Mouse (Mus musculus): Measurements from ENCODE around the gene Hspa5. TPM values are rescaled to one million over a fixed set of nuclear protein-coding genes. Genes with fewer than 3 reads are reported as not detected.
"Not testable (repeated sequence)": the region's sequence is repeated elsewhere in the genome, so short reads cannot be mapped to it uniquely, and the experiment has no call there.

The Hspa5 gene
- polyA plus RNA-seq, 1 experiment from 2014 or later, result 970 TPM

- peaks cover 54% of the 10 kb centered on the region for H3K36me3 ChIP-seq
- peak overlapping the region; percentile 92 for H3K4me3 ChIP-seq
- H3K4me1 ChIP-seq, result peaks cover 38% of the 10 kb centered on the region
- peak overlapping the region; percentile 52 for H3K4me2 ChIP-seq
- H3K9me3 ChIP-seq, result no peaks in the 10 kb centered on the region
- no peak overlapping the region for H3K27ac ChIP-seq
- 81% methylated on average over 4 of the region's 4 CpGs for WGBS
- no peaks in the 10 kb centered on the region for H3K27me3 ChIP-seq
- no peak overlapping the region for H3K9ac ChIP-seq
- ATAC-seq (ENCODE audit: insufficient number of reproducible peaks, low FRiP score, low TSS enrichment, low read depth), result no peak
Measured at GRCm38 (mm10) chr2:34773673-34774072, 1.9 kb downstream of the Hspa5 start.

- no peak for ATAC-seq (ENCODE audit: insufficient number of reproducible peaks, low FRiP score, low TSS enrichment, low read depth)
- Histone ChIP-seq H3K4me3 (peak overlapping the region; percentile 92), H3K27me3 (no peaks in the 10 kb centered on the region), H3K27ac (no peak overlapping the region), H3K36me3 (peaks cover 62% of the 10 kb centered on the region), H3K4me1 (peaks cover 38% of the 10 kb centered on the region), H3K9me3 (no peaks in the 10 kb centered on the region), H3K4me2 (peak overlapping the region; percentile 52), H3K9ac (no peak overlapping the region)
- WGBS, result 85% methylated on average over 6 of the region's 6 CpGs
Measured at GRCm38 (mm10) chr2:34774493-34774892, 2.7 kb downstream of the Hspa5 start.

GRCm38 (mm10) chr2:34777237-34777868, 5.6 kb downstream of the Hspa5 start:
- H3K4me2 ChIP-seq, result no peak overlapping the region
- WGBS, result 54% methylated on average over 1 of the region's 1 CpGs
- no peak overlapping the region for H3K4me3 ChIP-seq
- H3K27me3 ChIP-seq, result no peaks in the 10 kb centered on the region
- no peak overlapping the region for H3K27ac ChIP-seq
- no peak overlapping the region for H3K9ac ChIP-seq
- no peak for ATAC-seq (ENCODE audit: insufficient number of reproducible peaks, low FRiP score, low TSS enrichment, low read depth)
- H3K4me1 ChIP-seq, result peaks cover 35% of the 10 kb centered on the region
- H3K9me3 ChIP-seq, result no peaks in the 10 kb centered on the region
- H3K36me3 ChIP-seq, result peaks cover 81% of the 10 kb centered on the region

- Histone ChIP-seq H3K4me3 (no peak overlapping the region), H3K27me3 (no peaks in the 10 kb centered on the region), H3K36me3 (peaks cover 81% of the 10 kb centered on the region), H3K9me3 (no peaks in the 10 kb centered on the region), H3K4me1 (no peaks in the 10 kb centered on the region), H3K4me2 (no peak overlapping the region), H3K27ac (no peak overlapping the region), H3K9ac (no peak overlapping the region)
- 91% methylated on average over 14 of the region's 14 CpGs for WGBS
- ATAC-seq (ENCODE audit: insufficient number of reproducible peaks, low FRiP score, low TSS enrichment, low read depth), result no peak
Measured at GRCm38 (mm10) chr2:34783064-34784020, 11.6 kb downstream of the Hspa5 start.

- Histone ChIP-seq H3K9ac (no peak overlapping the region), H3K9me3 (no peaks in the 10 kb centered on the region), H3K36me3 (peaks cover 77% of the 10 kb centered on the region), H3K4me3 (no peak overlapping the region), H3K27ac (no peak overlapping the region), H3K4me2 (no peak overlapping the region), H3K4me1 (no peaks in the 10 kb centered on the region), H3K27me3 (no peaks in the 10 kb centered on the region)
- 79% methylated on average over 2 of the region's 2 CpGs for WGBS
- no peak for ATAC-seq (ENCODE audit: insufficient number of reproducible peaks, low FRiP score, low TSS enrichment, low read depth)
Measured at GRCm38 (mm10) chr2:34784085-34784484, 12.3 kb downstream of the Hspa5 start.

GRCm38 (mm10) chr2:34790282-34790681, 18.5 kb downstream of the Hspa5 start:
- WGBS, result 93% methylated on average over 8 of the region's 8 CpGs
- H3K36me3 ChIP-seq, result peaks cover 54% of the 10 kb centered on the region

GRCm38 (mm10) chr2:34792543-34792942, 20.8 kb downstream of the Hspa5 start:
- ATAC-seq (ENCODE audit: insufficient number of reproducible peaks, low FRiP score, low TSS enrichment, low read depth); H3K9ac ChIP-seq; H3K27ac ChIP-seq; H3K4me3 ChIP-seq; H3K4me2 ChIP-seq; H3K27me3 ChIP-seq; H3K9me3 ChIP-seq; H3K4me1 ChIP-seq: not testable (repeated sequence)
- peaks cover 45% of the 10 kb centered on the region for H3K36me3 ChIP-seq
- WGBS, result 82% methylated on average over 2 of the region's 2 CpGs

More at GRCm38 (mm10) chr2:34790282-34790681, 18.5 kb downstream of the Hspa5 start:
- no peaks in the 10 kb centered on the region for H3K9me3 ChIP-seq
- H3K4me1 ChIP-seq, result no peaks in the 10 kb centered on the region
- ATAC-seq (ENCODE audit: insufficient number of reproducible peaks, low FRiP score, low TSS enrichment, low read depth), result no peak
- no peaks in the 10 kb centered on the region for H3K27me3 ChIP-seq
- no peak overlapping the region for H3K9ac ChIP-seq
- no peak overlapping the region for H3K4me3 ChIP-seq
- no peak overlapping the region for H3K4me2 ChIP-seq
- no peak overlapping the region for H3K27ac ChIP-seq

GRCm38 (mm10) chr2:34794511-34794910, 22.7 kb downstream of the Hspa5 start:
- no peaks in the 10 kb centered on the region for H3K9me3 ChIP-seq
- H3K9ac ChIP-seq, result no peak overlapping the region
- 0 out of 2 replicates have a peak, but pooled peaks cover 5% of the 10 kb centered on the region for H3K4me1 ChIP-seq
- H3K4me3 ChIP-seq, result no peak overlapping the region
- no peak for ATAC-seq (ENCODE audit: insufficient number of reproducible peaks, low FRiP score, low TSS enrichment, low read depth)
- no peak overlapping the region for H3K27ac ChIP-seq
- H3K4me2 ChIP-seq, result no peak overlapping the region
- H3K27me3 ChIP-seq, result no peaks in the 10 kb centered on the region
- peaks cover 35% of the 10 kb centered on the region for H3K36me3 ChIP-seq
- WGBS, result 83% methylated on average over 2 of the region's 2 CpGs

- no peaks in the 10 kb centered on the region for H3K27me3 ChIP-seq
- no peak overlapping the region for H3K4me3 ChIP-seq
- no peaks in the 10 kb centered on the region for H3K9me3 ChIP-seq
- peaks cover 31% of the 10 kb centered on the region for H3K36me3 ChIP-seq
- WGBS, result 84% methylated on average over 7 of the region's 7 CpGs
- H3K4me1 ChIP-seq, result peaks cover 9% of the 10 kb centered on the region; the same call in 1 of the 2 replicates
- H3K9ac ChIP-seq, result no peak overlapping the region
- H3K4me2 ChIP-seq, result no peak overlapping the region
- ATAC-seq (ENCODE audit: insufficient number of reproducible peaks, low FRiP score, low TSS enrichment, low read depth), result no peak
- no peak overlapping the region for H3K27ac ChIP-seq
Measured at GRCm38 (mm10) chr2:34795426-34795825, 23.7 kb downstream of the Hspa5 start.

- peak within 1 kb of the TSS; percentile 85 for H3K27ac ChIP-seq
- H3K4me3 ChIP-seq, result peak within 1 kb of the TSS; percentile 73
- peaks cover 23% of the 10 kb centered on the region for H3K4me1 ChIP-seq
- no peaks in the 10 kb centered on the region for H3K9me3 ChIP-seq
- peak within 1 kb of the TSS; percentile 58 for H3K9ac ChIP-seq
- WGBS, result 4% methylated on average over 44 of the region's 44 CpGs
- no peaks in the 10 kb centered on the region for H3K27me3 ChIP-seq
- peak; percentile 76 for ATAC-seq (ENCODE audit: insufficient number of reproducible peaks, low FRiP score, low TSS enrichment, low read depth)
- peaks cover 12% of the 10 kb centered on the region for H3K36me3 ChIP-seq
- peak within 1 kb of the TSS; percentile 70 for H3K4me2 ChIP-seq
Measured at GRCm38 (mm10) chr2:34799357-34800256, 27.8 kb downstream of the Hspa5 start, which contains the start of gene Rabepk. Rabepk (minus strand) TSS chr2:34799912.

- Histone ChIP-seq H3K4me2 (peak overlapping the region; percentile 70; the same call in 1 of the 2 replicates), H3K27ac (peak overlapping the region; percentile 85), H3K9me3 (no peaks in the 10 kb centered on the region), H3K4me3 (peak overlapping the region; percentile 73; the same call in 1 of the 2 replicates), H3K36me3 (peaks cover 6% of the 10 kb centered on the region), H3K9ac (no peak overlapping the region; the same call in 1 of the 2 replicates), H3K4me1 (peaks cover 23% of the 10 kb centered on the region), H3K27me3 (no peaks in the 10 kb centered on the region)
- 77% methylated on average over 7 of the region's 7 CpGs for WGBS
- no peak for ATAC-seq (ENCODE audit: insufficient number of reproducible peaks, low FRiP score, low TSS enrichment, low read depth)
Measured at GRCm38 (mm10) chr2:34800371-34800770, 28.6 kb downstream of the Hspa5 start.
